Mouse (Mus musculus): ENCODE results near the gene Vrtn.

Gene Vrtn

GRCm38 (mm10) chr12:84686176-84686575 lies 45.4 kb downstream of the Vrtn start:
- no peak for DNase-seq (ENCODE audit: extremely low read depth, insufficient read length, low spot score)

DNA sequence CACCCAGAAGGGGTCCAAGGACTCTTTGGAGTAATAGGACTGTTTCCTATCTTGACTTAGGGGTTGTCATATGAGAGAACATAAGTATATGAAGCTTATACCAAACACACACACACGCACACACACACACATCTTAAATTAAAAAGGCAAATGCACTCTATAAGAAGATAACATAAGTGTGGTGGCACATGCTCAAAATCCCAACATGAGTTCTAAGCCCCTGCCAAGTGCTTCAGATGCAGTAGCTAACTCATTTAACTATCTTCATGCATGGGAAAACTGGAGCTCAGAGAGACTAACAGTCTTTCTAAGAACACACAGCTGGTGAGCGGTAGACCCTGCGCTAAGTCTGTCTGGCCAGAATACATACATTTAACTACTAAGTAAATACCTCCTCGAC lies 46.7 kb downstream of the Vrtn start:
- DNase-seq (ENCODE audit: extremely low read depth, insufficient read length, low spot score) = no peak

DNA sequence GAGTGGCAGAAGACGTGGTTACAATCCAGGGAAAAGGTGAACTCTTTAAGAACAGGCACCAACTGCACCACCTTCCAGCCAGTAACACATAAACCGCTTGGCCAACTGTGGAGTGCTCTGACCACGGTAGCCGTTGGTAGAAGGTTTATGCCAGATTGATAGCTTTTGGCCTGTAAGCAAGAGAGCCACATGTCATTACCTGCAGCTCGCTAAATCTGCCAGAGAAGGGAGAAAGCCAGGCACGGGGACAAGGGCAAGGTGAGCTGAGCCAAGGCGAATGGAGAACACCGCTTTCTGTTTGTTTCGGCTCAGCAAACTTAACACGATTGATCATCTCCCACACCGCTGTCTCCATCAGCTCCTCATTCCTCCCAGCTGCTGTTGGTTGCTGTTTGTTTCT lies 48.2 kb downstream of the Vrtn start:
- DNase-seq (ENCODE audit: extremely low read depth, insufficient read length, low spot score) = no peak

DNA sequence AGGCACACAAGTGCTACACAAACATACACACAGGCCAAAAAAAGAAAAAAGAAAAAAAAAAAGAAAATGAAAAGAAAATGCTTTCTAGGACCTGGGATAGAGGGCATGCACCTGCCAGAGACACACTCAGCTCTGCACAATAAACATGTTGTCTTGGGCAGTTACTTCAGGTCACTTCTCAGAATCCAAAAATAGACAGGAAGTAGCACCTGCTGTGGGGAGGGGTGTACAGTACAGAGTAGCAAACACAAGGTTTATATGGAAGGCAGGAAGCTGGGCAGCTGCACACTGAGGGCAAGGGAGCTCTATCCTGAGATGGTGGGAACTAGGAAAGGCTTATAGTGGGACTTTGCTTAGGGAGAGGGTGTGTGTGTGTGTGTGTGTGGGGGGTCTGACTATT lies 50.5 kb downstream of the Vrtn start:
- no peak for DNase-seq (ENCODE audit: extremely low read depth, insufficient read length, low spot score)

DNA sequence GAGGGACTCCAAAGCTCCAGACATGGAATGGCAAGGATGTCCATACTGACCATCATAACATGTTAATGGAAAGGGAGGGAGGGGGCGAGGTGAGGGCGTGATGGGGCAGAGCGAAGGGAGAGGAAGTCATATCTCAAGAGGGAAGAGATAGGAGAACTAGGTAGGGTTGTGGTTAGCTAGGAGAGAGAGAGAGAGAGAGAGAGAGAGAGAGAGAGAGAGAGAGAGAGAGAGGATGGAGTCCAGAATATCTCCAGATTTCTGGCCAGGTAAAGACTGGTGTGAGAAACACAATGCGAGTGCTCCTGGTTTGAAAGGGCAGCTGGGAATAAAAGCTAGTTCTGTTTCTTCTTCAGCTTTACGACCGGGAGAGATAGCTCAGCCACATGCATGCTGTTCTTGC lies 51.3 kb downstream of the Vrtn start:
- DNase-seq (ENCODE audit: extremely low read depth, insufficient read length, low spot score) = no peak

DNA sequence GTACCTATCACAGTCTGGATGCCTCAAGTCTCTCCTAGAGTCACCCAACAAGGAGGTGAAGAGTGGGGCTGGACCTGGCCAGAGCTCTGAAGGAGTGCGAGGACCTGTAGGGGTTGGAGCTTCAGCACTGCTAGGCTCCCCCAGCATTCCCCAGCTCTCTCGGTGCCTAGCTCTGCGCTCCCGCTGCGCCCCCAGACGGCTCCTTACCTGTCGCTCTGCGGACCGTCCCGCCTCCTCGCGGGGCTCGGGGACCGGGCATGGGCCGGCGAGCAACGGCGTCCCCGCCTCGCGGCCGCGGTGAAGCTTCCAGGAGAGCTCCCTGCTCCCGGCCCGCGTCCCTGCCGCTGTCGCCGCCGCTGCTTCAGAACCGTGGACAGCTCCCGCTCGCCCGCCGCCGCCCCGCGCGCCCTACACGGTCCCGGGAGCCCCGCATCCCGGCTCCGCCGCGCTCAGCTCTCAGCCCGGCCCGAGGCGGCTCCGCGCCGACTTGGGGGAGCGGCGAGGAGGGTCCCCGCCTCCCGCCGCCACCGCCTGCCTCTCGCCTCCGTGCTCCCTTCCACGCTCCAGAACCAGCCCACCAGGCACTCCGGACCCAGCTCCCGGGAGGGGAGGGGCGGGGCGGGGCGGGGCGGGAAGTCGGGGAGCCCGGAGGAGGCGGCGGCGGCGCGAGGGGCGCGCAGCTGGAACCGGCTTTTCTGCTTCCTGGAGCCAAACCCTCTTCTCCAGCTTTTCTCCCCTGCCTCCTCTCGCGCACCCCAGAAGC lies 57.7 kb downstream of the Vrtn start, which contains the start of gene Syndig1l:
Gene Syndig1l, minus strand, starts transcription at position 513 of the 763 bp plus-strand sequence.
- DNase-seq (ENCODE audit: extremely low read depth, insufficient read length, low spot score) = no peak
